ENCODE assay signal across 9 mouse cellular contexts in the genomic region with DNA sequence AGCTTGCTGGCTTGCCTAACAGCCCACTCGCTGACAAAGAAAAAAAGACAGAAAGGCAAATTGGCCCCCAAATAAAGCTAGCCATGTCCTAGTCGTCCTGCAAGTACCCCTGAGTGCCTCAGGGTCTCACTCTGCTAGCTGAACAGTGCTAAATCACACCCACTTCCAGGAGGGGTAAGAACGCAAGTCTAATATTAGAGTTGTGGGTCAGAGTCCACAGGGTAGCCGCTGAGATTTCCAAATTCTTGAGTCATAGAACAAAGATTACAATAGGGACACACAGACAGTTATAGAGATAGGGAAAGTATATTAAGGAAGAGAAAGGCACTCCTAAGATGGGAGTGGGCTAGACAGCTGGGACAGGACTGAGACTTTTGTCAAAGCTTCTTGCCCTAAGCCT. TPM values are rescaled to one million over a fixed set of nuclear protein-coding genes. Genes with fewer than 3 reads are reported as not detected.
DNase-seq lines count a peak whose midpoint lies in the region; ATAC-seq lines count a peak whose summit lies in the region.
"Had no signal": no experiment of that assay in that cellular context is flagged by ENCODE, and none has a peak within 500 bp of the region (broad histone marks: within the 10 kb centered on the region; RNA-seq: fewer than 3 reads in every experiment).

No protein-coding gene starts in this region.

- H3K4me1 ChIP-seq in kidney, embryonic 14.5 days (ENCODE audit: control insufficient read depth, insufficient read depth, low read length): peaks cover 35% of the 10 kb centered on the region
- peaks cover 61% of the 10 kb centered on the region for H3K4me1 ChIP-seq in embryonic facial prominence, embryonic 12.5 days
- peaks cover 50% of the 10 kb centered on the region for H3K4me1 ChIP-seq in hindbrain, embryonic 15.5 days (replicated peaks)
- H3K4me1 ChIP-seq in midbrain, embryonic 16.5 days (ENCODE audit: control insufficient read depth, insufficient read depth, low read length): peaks cover 27% of the 10 kb centered on the region

- 49% methylated on average over 4 of the region's 4 CpGs for WGBS in kidney, embryonic 14.5 days
- WGBS in embryonic facial prominence, embryonic 12.5 days: 31% methylated on average over 4 of the region's 4 CpGs
- 37% methylated on average over 4 of the region's 4 CpGs for WGBS in hindbrain, embryonic 15.5 days
- 49% methylated on average over 4 of the region's 4 CpGs for WGBS in midbrain, embryonic 16.5 days

- DNase-seq in kidney, postnatal 4 days: no peak
- no peak for DNase-seq in urinary bladder, adult 18-20 months (ENCODE audit: low spot score in 2 of 2)
- no peak for DNase-seq in adrenal gland, postnatal 14 days
- DNase-seq in urinary bladder, postnatal 36 days (ENCODE audit: low spot score in 2 of 2): no peak
- DNase-seq: cerebellum, adult 11 months had no signal

- H3K36me3 ChIP-seq in kidney, embryonic 14.5 days (ENCODE audit: control insufficient read depth, insufficient read depth, low read length): no peaks in the 10 kb centered on the region
- H3K36me3 ChIP-seq in embryonic facial prominence, embryonic 12.5 days: 0 out of 2 replicates have a peak, but pooled peaks cover 3% of the 10 kb centered on the region
- H3K36me3 ChIP-seq in hindbrain, embryonic 15.5 days: no peaks in the 10 kb centered on the region
- H3K36me3 ChIP-seq in midbrain, embryonic 16.5 days (ENCODE audit: control insufficient read depth, insufficient read depth, low read length): no peaks in the 10 kb centered on the region

- no peak overlapping the region for H3K9ac ChIP-seq in kidney, embryonic 14.5 days (ENCODE audit: low read depth, low read length)
- H3K9ac ChIP-seq in embryonic facial prominence, embryonic 12.5 days: no peak overlapping the region
- no peak overlapping the region for H3K9ac ChIP-seq in hindbrain, embryonic 15.5 days
- no peak overlapping the region for H3K9ac ChIP-seq in midbrain, embryonic 16.5 days (ENCODE audit: low read depth, low read length)

- no peaks in the 10 kb centered on the region for H3K27me3 ChIP-seq in kidney, embryonic 14.5 days (ENCODE audit: control insufficient read depth, insufficient read depth, low read length)
- H3K27me3 ChIP-seq in embryonic facial prominence, embryonic 12.5 days: no peaks in the 10 kb centered on the region
- H3K27me3 ChIP-seq in hindbrain, embryonic 15.5 days: no peaks in the 10 kb centered on the region
- H3K27me3 ChIP-seq in midbrain, embryonic 16.5 days (ENCODE audit: control insufficient read depth, insufficient read depth, low read depth, low read length): no peaks in the 10 kb centered on the region

- ATAC-seq in kidney, embryonic 14.5 days (ENCODE audit: low FRiP score, low TSS enrichment): no peak
- ATAC-seq in embryonic facial prominence, embryonic 12.5 days (ENCODE audit: insufficient number of reproducible peaks, insufficient read depth, low FRiP score, low TSS enrichment): no peak
- no peak for ATAC-seq in hindbrain, embryonic 15.5 days (ENCODE audit: low FRiP score, low read depth)
- peak; percentile 18; the same call in 1 of the 2 replicates for ATAC-seq in midbrain, embryonic 16.5 days

- H3K4me2 ChIP-seq in kidney, embryonic 14.5 days (replicated peaks; ENCODE audit: low read depth, low read length): no peak overlapping the region
- peak overlapping the region; percentile 5; the same call in 1 of the 2 replicates for H3K4me2 ChIP-seq in embryonic facial prominence, embryonic 12.5 days (replicated peaks)
- H3K4me2 ChIP-seq in hindbrain, embryonic 15.5 days: no peak overlapping the region
- H3K4me2 ChIP-seq in midbrain, embryonic 16.5 days (ENCODE audit: low read length): no peak overlapping the region

- H3K4me3 ChIP-seq in kidney, embryonic 14.5 days (ENCODE audit: low read length): no peak overlapping the region
- H3K4me3 ChIP-seq in embryonic facial prominence, embryonic 12.5 days: no peak overlapping the region
- no peak overlapping the region for H3K4me3 ChIP-seq in hindbrain, embryonic 15.5 days
- H3K4me3 ChIP-seq in midbrain, embryonic 16.5 days (ENCODE audit: low read depth, low read length): no peak overlapping the region

- no peaks in the 10 kb centered on the region for H3K9me3 ChIP-seq in kidney, embryonic 14.5 days (ENCODE audit: control insufficient read depth, low read length)
- H3K9me3 ChIP-seq in embryonic facial prominence, embryonic 12.5 days: no peaks in the 10 kb centered on the region
- no peaks in the 10 kb centered on the region for H3K9me3 ChIP-seq in hindbrain, embryonic 15.5 days
- H3K9me3 ChIP-seq in midbrain, embryonic 16.5 days (replicated peaks; ENCODE audit: control insufficient read depth, low read length, poor library complexity, severe bottlenecking): no peaks in the 10 kb centered on the region

- peak overlapping the region; percentile 80; the same call in 1 of the 2 replicates for H3K27ac ChIP-seq in kidney, embryonic 14.5 days (ENCODE audit: low read depth, low read length)
- peak overlapping the region; percentile 77 for H3K27ac ChIP-seq in embryonic facial prominence, embryonic 12.5 days
- peak overlapping the region; percentile 61 for H3K27ac ChIP-seq in hindbrain, embryonic 15.5 days (replicated peaks)
- H3K27ac ChIP-seq in midbrain, embryonic 16.5 days (ENCODE audit: low read length): peak overlapping the region; percentile 6

RNA-seq across cellular contexts. Expression of a gene that starts 51.5 kb away (rescaled TPM):
- polyA plus RNA-seq in kidney, embryonic 14.5 days (2014; fragmentation: Nextera tagmentation; extraction: Ambion mirVana): 10.4 and 11.0 TPM in 2 replicates
- polyA plus RNA-seq in embryonic facial prominence, embryonic 12.5 days (2016; fragmentation: Nextera tagmentation; extraction: Ambion mirVana): 20.1 and 23.3 TPM in 2 replicates
- polyA plus RNA-seq in hindbrain, embryonic 15.5 days (2015; fragmentation: Nextera tagmentation; extraction: Ambion mirVana): 20.6 and 23.8 TPM in 2 replicates
- polyA plus RNA-seq in midbrain, embryonic 16.5 days (2015; fragmentation: Nextera tagmentation; extraction: Ambion mirVana): 8.6 and 14.2 TPM in 2 replicates
- total RNA-seq in adrenal gland, postnatal 14 days (2021): 18.5 and 19.1 TPM in 2 replicates

Comparison
In these comparisons a context has a peak if more than half of its experiments do, and no peak if none do; other contexts are left out.
1. H3K27ac ChIP-seq: peak in every context shown above with its lines; median percentile 80 in kidney, embryonic 14.5 days; 77 in embryonic facial prominence, embryonic 12.5 days; 61 in hindbrain, embryonic 15.5 days; 6 in midbrain, embryonic 16.5 days.